Mouse (Mus musculus) cortical plate, adult 2 months (tissue): ENCODE results near the gene Pdcl3.

ENCODE experiments used
- CTCF ChIP-seq: fragments of 200-500 bp; IDR thresholded peaks from 2 replicates; pipeline ENCODE4 v1.5.1; 2011; ENCODE audit warnings: mild to moderate bottlenecking, control low read depth, low read length; ENCODE audit not compliant: insufficient read depth; ENCODE audit errors: extremely low read depth
- POLR2A ChIP-seq: fragments of 200-500 bp; IDR thresholded peaks from 2 replicates; pipeline ENCODE4 v1.6.1; 2011; ENCODE audit warnings: mild to moderate bottlenecking, low read length, control low read depth; ENCODE audit not compliant: insufficient read depth; ENCODE audit errors: extremely low read depth

GRCm38 (mm10) chr1:39015529-39015928 is 30.1 kb downstream of the Pdcl3 start:
- TF ChIP-seq CTCF: no peak
- TF ChIP-seq POLR2A: no peak
